Mouse (Mus musculus) left cerebral cortex, postnatal 25 days (tissue): Measurements from ENCODE around the gene Olfr371. TPM values are rescaled to one million over a fixed set of nuclear protein-coding genes. Genes with fewer than 3 reads are reported as not detected.

Source experiments
- DNase-seq, 2 experiments: peaks; one replicate each; pipeline ENCODE4 v3.0.0; 2022; ENCODE audit warnings: low spot score in 2 of 2, mixed read lengths in 1 of 2
- intact Hi-C: fragments of 180-260 bp; cut with DNase I; formaldehyde crosslinking; loops from one replicate; pipeline ENCODE4 v1.15.1; 2025
- total RNA-seq, 2 experiments: library from RNA; stranded (reverse); gene quantifications; 2 replicates each; pipeline ENCODE4 v1.2.3; 2021

Olfr371 gene
- total RNA-seq = not detected

- DNase-seq = no peak
- intact Hi-C loops = no loop called here
Measured at GRCm38 (mm10) chr8:85225688-85226087, at the start of gene Olfr371. Gene Olfr371, plus strand, starts transcription at chr8:85225988.

GRCm38 (mm10) chr8:85192346-85192745, 33.4 kb upstream of the Olfr371 start:
- intact Hi-C loops = no loop called here
- DNase-seq = no peak

GRCm38 (mm10) chr8:85220220-85220619, 5.6 kb upstream of the Olfr371 start:
- intact Hi-C loops = no loop called here
- peak in 1 of 2 experiments; percentile 55 for DNase-seq

GRCm38 (mm10) chr8:85220992-85221391, 4.8 kb upstream of the Olfr371 start:
- peak in 1 of 2 experiments; percentile 1 for DNase-seq
- intact Hi-C loops = no loop called here

- intact Hi-C loops = no loop called here
Measured at GRCm38 (mm10) chr8:85227297-85227696, 1.5 kb downstream of the Olfr371 start.

More at GRCm38 (mm10) chr8:85227297-85227696, 1.5 kb downstream of the Olfr371 start:
- no peak for DNase-seq

Other genes with a start within 250 kb of the Olfr371 start
- gene Junb, start 247.3 kb upstream of the Olfr371 start, total RNA-seq = 10 to 100 TPM; 73.3 to 85.1 TPM
- gene Hook2, start 235.4 kb upstream of the Olfr371 start, total RNA-seq = 1 to 10 TPM; 7.2 to 8.5 TPM
- not detected for gene Best2, start 211.5 kb upstream of the Olfr371 start, total RNA-seq
- 100 to 1,000 TPM; 118 to 122 TPM for gene Asna1, start 200.7 kb upstream of the Olfr371 start, total RNA-seq
- 100 to 1,000 TPM; 115 to 129 TPM for gene Trir, start 199.2 kb upstream of the Olfr371 start, total RNA-seq
- 100 to 1,000 TPM; 155 to 175 TPM for gene Tnpo2, start 189.1 kb upstream of the Olfr371 start, total RNA-seq
- 10 to 100 TPM; 23.9 to 24.0 TPM for gene Fbxw9, start 165.9 kb upstream of the Olfr371 start, total RNA-seq
- 1 to 10 TPM in 1 of 2 experiments, not detected in 1; 1.4 TPM for gene Gm5741, start 158.0 kb upstream of the Olfr371 start, total RNA-seq
- 10 to 100 TPM; 54.3 to 64.3 TPM for gene Dhps, start 154.2 kb upstream of the Olfr371 start, total RNA-seq
- 10 to 100 TPM; 49.8 to 54.5 TPM for gene Wdr83os, start 145.2 kb upstream of the Olfr371 start, total RNA-seq
- 10 to 100 TPM; 24.2 to 26.3 TPM for gene Wdr83, start 144.7 kb upstream of the Olfr371 start, total RNA-seq
- 10 to 100 TPM; 38.8 to 39.3 TPM for gene Man2b1, start 142.7 kb upstream of the Olfr371 start, total RNA-seq
- 1 to 10 TPM; 6.9 to 7.7 TPM for gene Zfp791, start 102.9 kb upstream of the Olfr371 start, total RNA-seq
- not detected for gene Cks1brt, start 74.1 kb upstream of the Olfr371 start, total RNA-seq
- gene Orc6, start 73.6 kb downstream of the Olfr371 start, total RNA-seq = 10 to 100 TPM; 27.1 to 31.9 TPM
- 100 to 1,000 TPM; 137 to 143 TPM for gene Vps35, start 73.8 kb downstream of the Olfr371 start, total RNA-seq
- gene Mylk3, start 160.4 kb downstream of the Olfr371 start, total RNA-seq = 1 to 10 TPM; 2.2 to 2.6 TPM
- 10 to 100 TPM; 12.9 to 13.8 TPM for gene 4921524J17Rik, start 206.8 kb downstream of the Olfr371 start, total RNA-seq